Mouse (Mus musculus) T-cell, adult 2 months (primary cell): Measurements from ENCODE around the gene Cybc1.

Source experiments
- DNase-seq: peaks from one replicate; pipeline ENCODE4 v3.0.0; 2022; ENCODE audit warnings: low spot score

Cybc1 gene

GRCm38 (mm10) chr11:121229018-121229439, at the start of gene Cybc1:
TSS of gene Cybc1 (minus strand) at chr11:121229322.
- DNase-seq = peak; percentile 90

GRCm38 (mm10) chr11:121278011-121278410, 48.9 kb upstream of the Cybc1 start:
- no peak for DNase-seq

- no peak for DNase-seq
Observed at GRCm38 (mm10) chr11:121277516-121277915, 48.4 kb upstream of the Cybc1 start.

GRCm38 (mm10) chr11:121261074-121261473, 32.0 kb upstream of the Cybc1 start:
- DNase-seq = no peak

GRCm38 (mm10) chr11:121260211-121260906, 31.2 kb upstream of the Cybc1 start:
- peak; percentile 32 for DNase-seq

- peak; percentile 89 for DNase-seq
Observed at GRCm38 (mm10) chr11:121259160-121260100, 30.3 kb upstream of the Cybc1 start, which contains the start of gene Foxk2. TSS of gene Foxk2 (plus strand) at chr11:121259990.

GRCm38 (mm10) chr11:121250196-121250595, 21.1 kb upstream of the Cybc1 start:
- no peak for DNase-seq

GRCm38 (mm10) chr11:121239669-121240068, 10.5 kb upstream of the Cybc1 start:
- DNase-seq = no peak

- peak; percentile 50 for DNase-seq
Observed at GRCm38 (mm10) chr11:121237345-121238128, 8.4 kb upstream of the Cybc1 start.

GRCm38 (mm10) chr11:121236564-121237344, 7.6 kb upstream of the Cybc1 start, which contains the start of gene Narf:
TSS of gene Narf (plus strand) at chr11:121237253.
- peak; percentile 99 for DNase-seq

GRCm38 (mm10) chr11:121235475-121236238, 6.5 kb upstream of the Cybc1 start:
- peak; percentile 54 for DNase-seq

GRCm38 (mm10) chr11:121232706-121233105, 3.6 kb upstream of the Cybc1 start:
- DNase-seq = no peak

- DNase-seq = no peak
Observed at GRCm38 (mm10) chr11:121231628-121232291, 2.6 kb upstream of the Cybc1 start.

- no peak for DNase-seq
Observed at GRCm38 (mm10) chr11:121231191-121231590, 2.1 kb upstream of the Cybc1 start.

- no peak for DNase-seq
Observed at GRCm38 (mm10) chr11:121228129-121229017, 749 bp downstream of the Cybc1 start.

- no peak for DNase-seq
Observed at GRCm38 (mm10) chr11:121221321-121222010, 7.7 kb downstream of the Cybc1 start.

- no peak for DNase-seq
Observed at GRCm38 (mm10) chr11:121220771-121221170, 8.4 kb downstream of the Cybc1 start.

- no peak for DNase-seq
Observed at GRCm38 (mm10) chr11:121219776-121220175, 9.3 kb downstream of the Cybc1 start.
